Mouse (Mus musculus) adrenal gland, postnatal 36 days (tissue): ENCODE measurements around the gene Ucn3. TPM values are rescaled to one million over a fixed set of nuclear protein-coding genes. Genes with fewer than 3 reads are reported as not detected.
"Not testable (repeated sequence)": the region's sequence is repeated elsewhere in the genome, so short reads cannot be mapped to it uniquely, and the experiment has no call there.

Experiments used
- DNase-seq, 2 experiments: peaks; one replicate each; pipeline ENCODE4 v3.0.0; 2021; ENCODE audit warnings: mixed read lengths in 1 of 2
- long read RNA-seq, 2 experiments: library from polyadenylated mRNA; stranded (forward); transcript quantifications; one replicate each; pipeline ENCODE4 v2.0.0; 2021; ENCODE audit warnings: borderline sequencing depth in 2 of 2
- total RNA-seq, 2 experiments: library from RNA; stranded (reverse); gene quantifications; 2 replicates each; pipeline ENCODE4 v1.2.3; 2021

The Ucn3 gene
- not detected for total RNA-seq
- long read RNA-seq, experiment 1 = 0 reads
- long read RNA-seq, experiment 2 = 0 reads

- no peak for DNase-seq
Measured at GRCm38 (mm10) chr13:3945249-3945648, at the start of gene Ucn3. Gene Ucn3 (minus strand): TSS chr13:3945349.

DNA sequence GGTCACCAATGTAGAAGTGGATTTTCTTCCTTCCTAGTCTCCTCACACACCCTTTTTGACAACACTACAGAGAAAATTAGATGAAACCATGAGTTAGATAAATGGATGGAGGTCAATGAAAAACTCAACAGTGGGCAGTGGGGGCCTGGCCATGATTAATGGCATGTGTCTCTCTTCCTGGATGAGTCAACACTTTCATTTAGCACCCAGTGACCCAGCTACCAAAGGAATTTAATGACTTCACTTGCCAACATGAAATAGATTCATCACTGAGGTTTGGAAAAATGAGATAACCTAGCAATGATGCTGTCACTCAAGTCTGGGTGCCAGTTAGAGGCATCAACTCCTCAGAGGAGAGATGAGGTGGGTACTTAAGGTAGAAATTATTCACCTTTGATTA is 46.9 kb upstream of the Ucn3 start:
- no peak for DNase-seq

DNA sequence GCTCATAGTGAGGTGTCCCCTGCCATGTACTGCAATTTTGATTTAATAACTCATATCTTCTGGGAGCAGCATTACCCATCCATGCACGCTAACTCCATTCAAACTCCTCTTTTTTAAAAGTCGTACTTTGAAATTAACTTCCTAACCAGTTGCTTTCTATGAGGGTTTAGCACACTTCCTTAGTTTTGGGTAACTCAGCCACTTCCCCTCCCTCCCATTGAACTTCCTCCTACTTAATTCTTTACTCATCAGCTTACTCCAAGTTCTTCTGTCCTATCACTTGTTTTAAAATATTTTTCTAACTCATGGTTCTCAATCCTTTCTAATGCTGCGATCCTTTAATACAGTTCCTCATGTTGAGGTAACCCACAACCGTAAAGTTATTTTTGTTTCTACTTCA is 23.7 kb upstream of the Ucn3 start:
- no peak for DNase-seq

DNA sequence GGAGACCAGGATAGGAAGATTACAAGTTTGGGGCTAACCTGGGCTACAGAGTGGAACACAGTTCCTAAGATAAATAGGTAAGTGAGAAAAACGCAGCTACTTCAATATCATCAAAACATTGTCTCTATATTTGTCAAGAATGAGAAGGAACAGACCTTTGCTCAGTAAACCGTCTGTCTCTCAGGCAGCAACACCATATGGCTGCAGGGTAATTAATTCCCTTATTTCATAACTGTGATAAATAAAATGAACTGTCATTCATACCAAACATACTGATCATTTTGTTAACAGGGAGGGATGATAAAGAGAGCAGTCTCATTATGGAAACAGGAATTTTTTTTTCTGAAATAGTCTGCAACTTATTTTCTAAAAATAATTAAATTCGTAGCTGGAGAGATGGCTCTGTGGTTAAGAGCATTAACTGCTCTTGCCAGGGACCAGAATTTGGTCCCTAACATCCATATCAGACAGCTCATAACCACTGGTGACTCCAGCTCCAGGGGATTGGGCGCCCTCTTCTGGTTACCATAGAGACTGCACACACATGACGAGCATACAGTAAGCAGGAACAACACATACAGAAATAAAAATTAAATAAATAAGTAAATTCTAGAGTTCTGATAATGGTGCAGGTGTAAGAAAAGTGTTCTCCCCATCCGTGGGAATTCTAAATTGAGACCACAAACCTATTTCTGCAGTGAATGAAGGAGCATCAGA is 6.2 kb upstream of the Ucn3 start:
- DNase-seq = no peak

GRCm38 (mm10) chr13:3949477-3949876 is 4.3 kb upstream of the Ucn3 start:
- DNase-seq = no peak

DNA sequence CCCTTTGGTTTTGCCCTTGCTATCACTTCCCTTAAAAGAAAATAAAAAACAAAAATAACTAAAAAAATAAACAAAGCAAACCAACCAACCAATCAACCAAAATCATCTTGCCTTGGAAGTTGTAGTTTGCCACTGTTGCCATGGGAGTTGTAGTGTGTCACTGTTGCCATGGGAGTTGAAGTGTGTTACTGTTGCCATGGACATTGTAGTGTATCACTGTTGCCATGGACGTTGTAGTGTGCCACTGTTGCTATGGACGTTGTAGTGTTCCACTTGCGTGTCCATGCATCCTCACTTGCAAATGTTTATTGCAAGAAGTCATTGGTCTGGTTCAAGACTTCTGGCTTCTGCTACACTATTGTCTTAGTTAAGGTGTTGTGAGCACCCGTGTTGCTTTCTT is 2.1 kb upstream of the Ucn3 start:
- DNase-seq = no peak

DNA sequence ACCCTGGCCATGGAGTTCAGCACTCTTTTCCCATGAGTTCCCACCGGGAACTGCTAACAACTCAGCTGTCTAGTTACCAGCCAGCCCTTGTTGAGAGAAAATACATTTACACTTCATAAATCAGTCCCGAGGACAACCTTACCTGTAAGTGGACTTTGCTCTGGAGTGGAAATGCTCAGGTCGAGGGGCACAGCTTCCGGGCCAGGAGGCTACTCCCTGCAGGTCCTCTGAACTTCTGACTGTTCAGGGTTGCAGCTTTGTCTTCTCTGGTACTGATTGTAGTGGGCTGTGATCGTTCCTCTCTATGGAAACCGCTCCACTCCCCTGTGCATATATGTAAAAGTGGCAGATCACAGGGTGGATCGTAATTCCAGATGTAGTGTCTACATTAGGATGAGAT is 450 bp downstream of the Ucn3 start:
- no peak for DNase-seq

DNA sequence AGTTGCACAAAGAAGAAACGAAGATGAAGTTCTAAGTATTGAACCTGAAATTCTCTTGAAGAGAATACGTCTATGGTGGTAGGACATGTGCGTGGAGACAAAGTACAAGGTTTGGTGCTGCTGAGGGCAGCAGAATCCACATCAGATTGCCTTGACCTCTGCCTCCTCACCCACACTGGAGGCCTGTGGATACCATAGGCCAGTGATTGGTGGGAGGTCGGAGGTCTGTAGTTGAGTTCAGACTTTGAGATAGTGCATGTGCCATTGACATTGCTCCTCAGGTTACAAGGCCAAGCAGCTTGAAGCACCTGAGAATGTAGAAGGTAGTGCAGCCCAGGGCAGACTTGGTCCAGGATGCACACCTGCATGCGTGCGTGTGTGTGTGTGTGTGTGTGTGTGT is 19.1 kb downstream of the Ucn3 start:
- DNase-seq = no peak

DNA sequence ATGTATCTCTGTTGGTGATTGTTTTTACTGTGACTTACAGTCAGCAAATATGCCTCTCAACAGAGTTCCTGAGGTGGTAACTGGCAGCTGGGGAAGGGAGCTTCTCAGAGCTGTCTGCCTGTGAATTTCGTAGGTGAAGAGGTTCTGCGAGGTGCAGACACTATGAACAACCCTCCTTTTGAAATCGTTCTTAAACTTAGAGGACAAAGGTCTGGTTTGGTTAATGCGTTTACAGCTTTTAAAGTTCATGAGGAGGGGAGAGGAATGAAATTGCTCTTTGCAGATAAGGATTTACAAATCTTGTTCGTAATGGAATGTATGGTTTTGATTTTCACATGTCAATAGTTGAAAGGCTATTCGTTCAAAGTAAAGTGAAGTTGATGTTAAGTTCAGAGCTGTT is 19.5 kb downstream of the Ucn3 start:
- no peak for DNase-seq

DNA sequence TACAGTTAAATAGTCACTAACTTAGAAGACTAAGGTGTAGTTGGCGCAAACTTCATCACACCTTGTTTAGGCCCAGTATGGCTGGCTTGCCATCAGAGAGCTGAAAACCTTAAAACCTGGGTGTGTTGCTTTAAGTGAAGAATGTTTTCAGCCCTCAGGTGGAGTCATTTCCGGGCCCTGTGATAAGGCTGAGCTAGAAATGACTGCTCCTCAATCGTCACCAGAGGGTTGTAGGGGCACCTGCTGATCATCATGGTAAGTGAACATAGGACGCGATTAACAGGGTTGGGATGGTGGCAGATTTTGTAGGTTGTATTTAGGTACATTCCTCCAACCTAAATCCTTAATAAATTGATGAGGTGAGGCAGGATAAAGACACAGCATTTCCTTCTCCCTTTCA is 20.7 kb downstream of the Ucn3 start:
- no peak for DNase-seq

DNA sequence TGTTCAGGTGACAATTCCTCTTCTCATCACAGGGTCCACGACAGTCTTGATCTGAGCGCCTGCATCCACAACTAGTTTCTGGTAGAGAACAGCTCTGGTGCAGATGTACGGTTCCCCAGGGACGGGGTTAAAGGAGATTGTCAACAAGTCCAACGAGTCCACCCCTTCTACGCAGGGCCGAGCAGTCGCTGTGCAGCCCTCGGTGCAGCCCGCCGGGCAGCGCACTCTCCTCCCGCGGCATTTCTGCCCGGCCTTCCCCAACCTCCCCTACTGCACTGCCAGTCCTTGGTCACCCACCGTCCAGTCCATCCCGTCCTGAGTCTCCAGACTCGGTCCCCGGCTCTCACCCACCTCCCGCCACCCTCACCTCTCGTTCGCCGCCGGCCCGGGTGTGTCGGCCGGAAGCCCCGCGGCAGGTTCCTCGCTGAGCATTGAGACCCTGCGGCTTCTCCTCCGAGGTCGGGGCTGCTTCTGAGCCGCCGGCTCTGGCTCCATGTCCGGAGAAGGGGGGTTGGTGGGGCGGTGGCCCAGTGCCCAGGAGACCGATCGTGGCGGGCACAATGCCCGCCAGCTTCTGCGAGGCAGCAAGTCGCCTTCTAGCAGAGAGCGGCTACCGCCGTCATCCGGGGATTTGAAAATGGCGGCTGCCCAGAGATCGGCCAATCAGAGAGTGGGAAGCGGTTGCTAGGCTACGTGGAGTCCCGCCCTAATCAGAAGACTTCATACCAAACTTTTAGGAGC is 27.4 kb downstream of the Ucn3 start, which contains the start of the genes Net1 and Tubal3:
Gene Net1 (minus strand): TSS at position 650 of the 741 bp plus-strand sequence.
Gene Tubal3 (plus strand): TSS at position 704 of the 741 bp plus-strand sequence.
- DNase-seq = peak; percentile 89 to 91

GRCm38 (mm10) chr13:3913504-3913903 is 31.6 kb downstream of the Ucn3 start:
- no peak for DNase-seq

- DNase-seq = no peak
Measured at GRCm38 (mm10) chr13:3910356-3910755, 34.8 kb downstream of the Ucn3 start.

GRCm38 (mm10) chr13:3908262-3908661 is 36.9 kb downstream of the Ucn3 start:
- DNase-seq = no peak

DNA sequence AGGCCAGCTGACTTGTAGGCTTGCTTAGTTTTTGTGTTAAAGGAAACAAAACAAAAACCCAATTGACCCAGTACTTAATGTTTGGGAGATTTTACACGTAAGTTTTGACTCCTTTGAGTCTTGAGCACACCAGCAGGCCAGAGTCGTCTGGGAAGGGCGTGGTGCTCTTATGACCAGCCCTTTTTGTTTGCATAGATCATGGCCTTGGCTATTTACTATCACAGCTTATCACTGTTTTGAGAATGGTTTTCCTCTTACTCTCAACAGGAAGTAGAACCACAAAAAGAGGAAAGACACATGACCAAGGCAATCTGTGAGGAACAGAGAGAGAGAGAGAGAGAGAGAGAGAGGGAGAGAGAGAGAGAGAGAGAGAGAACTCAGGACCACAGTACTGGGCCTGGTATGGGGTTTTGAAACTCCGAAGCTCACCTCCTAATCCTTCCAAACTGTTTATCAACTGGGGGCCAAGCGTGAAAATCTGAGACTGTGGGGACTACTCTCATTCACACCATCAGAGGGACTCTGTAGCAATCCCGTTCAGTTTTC is 37.9 kb downstream of the Ucn3 start:
- no peak for DNase-seq

DNA sequence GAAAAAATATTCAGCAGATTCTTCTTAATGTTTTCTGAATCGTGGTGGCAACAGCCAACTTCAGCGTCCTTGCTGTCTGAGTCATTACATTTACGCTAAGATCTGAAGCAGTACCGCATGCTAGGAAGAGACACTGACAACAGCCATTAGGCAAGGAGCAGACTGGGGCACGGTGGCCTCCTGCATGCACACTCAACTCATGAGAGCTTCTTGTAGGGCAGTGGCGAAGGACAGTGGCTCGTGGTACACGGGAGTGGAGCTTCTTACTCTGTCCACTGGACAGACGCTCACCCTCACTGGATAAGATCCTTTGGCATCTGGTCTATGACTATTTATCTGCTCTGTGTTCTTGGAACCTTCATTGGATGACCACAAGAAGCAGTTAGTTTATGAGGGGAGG is 45.8 kb downstream of the Ucn3 start:
- DNase-seq = no peak

- DNase-seq = not testable (repeated sequence)
Measured at GRCm38 (mm10) chr13:3898202-3898601, 46.9 kb downstream of the Ucn3 start.

- DNase-seq = peak; percentile 67 to 82
Measured at GRCm38 (mm10) chr13:3896913-3897312, 48.2 kb downstream of the Ucn3 start.

DNA sequence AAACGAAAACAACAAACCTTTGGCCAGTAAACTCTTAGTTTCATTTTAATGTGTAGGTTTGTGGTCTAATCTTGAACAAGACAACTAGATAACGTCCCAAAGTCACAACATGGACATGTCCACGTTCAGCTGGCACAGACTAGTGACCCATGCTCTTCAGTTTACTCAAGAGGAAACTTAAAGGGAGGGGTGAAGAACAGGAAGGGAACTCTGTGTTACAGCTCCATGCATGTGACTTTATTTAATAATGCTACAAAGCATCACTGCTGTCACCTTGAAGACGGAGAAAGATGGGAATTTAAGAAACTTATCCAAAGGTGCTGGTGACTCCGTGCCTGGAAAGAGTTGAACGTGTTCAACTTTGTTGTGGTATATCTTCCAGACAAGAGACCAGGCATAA is 49.1 kb downstream of the Ucn3 start:
- DNase-seq = no peak

DNA sequence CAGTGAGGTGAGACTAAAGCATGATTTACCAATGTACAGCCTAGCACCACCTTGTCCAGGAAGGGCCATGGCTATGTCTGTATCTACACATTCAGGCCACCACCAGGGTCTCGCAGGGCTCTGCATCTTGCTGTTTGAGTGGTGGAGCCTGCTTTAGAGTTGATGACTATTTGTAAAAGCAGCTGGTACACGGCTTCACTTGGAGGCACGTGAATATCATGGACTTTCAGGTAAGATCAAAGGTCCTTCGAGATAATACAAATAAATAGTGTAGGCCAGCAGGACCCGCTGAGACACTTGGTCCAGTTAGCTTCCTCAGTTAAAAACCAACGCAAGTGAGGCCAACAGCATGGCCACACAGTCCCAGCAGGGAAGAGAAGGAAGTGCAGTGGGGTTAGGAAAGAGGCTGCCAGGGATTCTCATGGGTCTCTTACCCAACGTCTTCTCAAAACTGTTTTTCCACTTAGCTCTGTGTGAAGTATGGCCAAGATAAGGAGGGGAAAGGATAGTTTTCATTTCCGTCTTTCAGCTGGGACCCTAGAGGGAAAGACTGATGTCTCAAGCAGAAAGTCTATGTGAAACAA is 49.7 kb downstream of the Ucn3 start:
- DNase-seq = no peak

- no peak for DNase-seq
Measured at GRCm38 (mm10) chr13:3894549-3894948, 50.6 kb downstream of the Ucn3 start.

DNA sequence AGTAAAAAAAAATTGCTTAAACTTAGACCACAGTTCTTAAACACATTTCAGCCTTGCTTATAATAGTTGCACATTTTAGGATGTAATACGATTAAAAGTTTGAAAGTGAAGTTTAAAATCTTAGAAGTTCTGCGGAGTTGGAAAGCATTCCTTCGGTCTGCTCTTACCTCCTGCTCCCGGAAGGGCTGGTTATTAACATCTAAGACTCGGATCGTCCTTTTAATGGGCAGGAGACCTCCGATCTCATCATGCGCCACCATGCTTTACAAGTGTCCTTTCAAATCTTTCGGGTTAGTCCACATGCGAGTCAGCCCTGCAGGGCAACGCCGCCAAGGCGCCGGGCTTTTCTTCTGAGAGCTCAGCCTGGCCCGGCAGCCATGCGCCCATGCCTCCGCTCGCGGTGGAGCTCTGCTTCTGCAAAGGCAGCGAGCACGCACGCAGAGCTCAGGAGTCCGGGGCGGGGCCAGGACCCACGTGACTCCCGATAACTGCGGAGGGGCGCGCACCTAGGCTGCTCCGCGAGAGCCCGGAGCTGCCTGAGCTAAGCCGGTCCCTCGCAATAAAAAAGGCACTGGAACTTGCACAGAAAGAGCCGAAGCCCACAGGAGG is 51.9 kb downstream of the Ucn3 start:
- peak; percentile 97 to 98 for DNase-seq
